Mouse (Mus musculus): ENCODE results near the gene Gm13290. TPM values are rescaled to one million over a fixed set of nuclear protein-coding genes. Genes with fewer than 3 reads are reported as not detected.
"Not testable (repeated sequence)": the region's sequence is repeated elsewhere in the genome, so short reads cannot be mapped to it uniquely, and the experiment has no call there.

Gm13290 gene
- polyA plus RNA-seq, 1 experiment from 2014 or later = 0.92 TPM

GRCm38 (mm10) chr4:88754818-88755340 lies 18.8 kb upstream of the Gm13290 start, which contains the start of gene Gm13271:
TSS of gene Gm13271 (plus strand) at chr4:88754868.
- H3K9me3 ChIP-seq (ENCODE audit: control insufficient read depth, low read length); H3K36me3 ChIP-seq (ENCODE audit: control insufficient read depth, insufficient read depth, low read length); H3K4me2 ChIP-seq (replicated peaks; ENCODE audit: low read depth, low read length); H3K27ac ChIP-seq (ENCODE audit: low read depth, low read length); H3K9ac ChIP-seq (ENCODE audit: low read depth, low read length); H3K27me3 ChIP-seq (ENCODE audit: control insufficient read depth, insufficient read depth, low read length); H3K4me1 ChIP-seq (ENCODE audit: control insufficient read depth, insufficient read depth, low read length); ATAC-seq (ENCODE audit: low FRiP score, low TSS enrichment); H3K4me3 ChIP-seq (ENCODE audit: low read length): not testable (repeated sequence)
- 82% methylated on average over 13 of the region's 15 CpGs for WGBS

- Histone ChIP-seq H3K9ac (ENCODE audit: low read depth, low read length) (peak overlapping the region; percentile 62), H3K4me3 (ENCODE audit: low read length) (peak overlapping the region; percentile 41), H3K27ac (ENCODE audit: low read depth, low read length) (peak overlapping the region; percentile 93), H3K4me2 (replicated peaks; ENCODE audit: low read depth, low read length) (peak overlapping the region; percentile 69)
- not testable (repeated sequence) for H3K4me1 ChIP-seq (ENCODE audit: control insufficient read depth, insufficient read depth, low read length); H3K36me3 ChIP-seq (ENCODE audit: control insufficient read depth, insufficient read depth, low read length); H3K9me3 ChIP-seq (ENCODE audit: control insufficient read depth, low read length); ATAC-seq (ENCODE audit: low FRiP score, low TSS enrichment); H3K27me3 ChIP-seq (ENCODE audit: control insufficient read depth, insufficient read depth, low read length)
- 10% methylated on average over 28 of the region's 31 CpGs for WGBS
These were observed 16.8 kb upstream of the Gm13290 start for GRCm38 (mm10) chr4:88756581-88757513.

GRCm38 (mm10) chr4:88757628-88758031 lies 16.0 kb upstream of the Gm13290 start:
- 1% methylated on average over 15 of the region's 21 CpGs for WGBS
- Histone ChIP-seq H3K27ac (ENCODE audit: low read depth, low read length) (peak overlapping the region; percentile 93), H3K4me2 (replicated peaks; ENCODE audit: low read depth, low read length) (peak overlapping the region; percentile 69), H3K9ac (ENCODE audit: low read depth, low read length) (peak overlapping the region; percentile 62), H3K4me3 (ENCODE audit: low read length) (peak overlapping the region; percentile 41)
- H3K36me3 ChIP-seq (ENCODE audit: control insufficient read depth, insufficient read depth, low read length); H3K9me3 ChIP-seq (ENCODE audit: control insufficient read depth, low read length); H3K4me1 ChIP-seq (ENCODE audit: control insufficient read depth, insufficient read depth, low read length); H3K27me3 ChIP-seq (ENCODE audit: control insufficient read depth, insufficient read depth, low read length): not testable (repeated sequence)
- ATAC-seq (ENCODE audit: low FRiP score, low TSS enrichment) = peak; percentile 100

GRCm38 (mm10) chr4:88758751-88759150 lies 14.9 kb upstream of the Gm13290 start:
- not testable (repeated sequence) for ATAC-seq (ENCODE audit: low FRiP score, low TSS enrichment); H3K4me2 ChIP-seq (replicated peaks; ENCODE audit: low read depth, low read length); H3K4me1 ChIP-seq (ENCODE audit: control insufficient read depth, insufficient read depth, low read length); H3K27me3 ChIP-seq (ENCODE audit: control insufficient read depth, insufficient read depth, low read length); H3K9me3 ChIP-seq (ENCODE audit: control insufficient read depth, low read length); H3K36me3 ChIP-seq (ENCODE audit: control insufficient read depth, insufficient read depth, low read length); H3K4me3 ChIP-seq (ENCODE audit: low read length); H3K27ac ChIP-seq (ENCODE audit: low read depth, low read length); H3K9ac ChIP-seq (ENCODE audit: low read depth, low read length)
- WGBS = 93% methylated on average over 8 of the region's 9 CpGs

GRCm38 (mm10) chr4:88759610-88760268 lies 13.9 kb upstream of the Gm13290 start, which contains the start of gene Gm13283:
TSS of gene Gm13283 (plus strand) at chr4:88760119.
- 19% methylated on average over 7 of the region's 14 CpGs for WGBS
- H3K4me1 ChIP-seq (ENCODE audit: control insufficient read depth, insufficient read depth, low read length); H3K27ac ChIP-seq (ENCODE audit: low read depth, low read length); H3K36me3 ChIP-seq (ENCODE audit: control insufficient read depth, insufficient read depth, low read length); H3K9me3 ChIP-seq (ENCODE audit: control insufficient read depth, low read length); H3K9ac ChIP-seq (ENCODE audit: low read depth, low read length); ATAC-seq (ENCODE audit: low FRiP score, low TSS enrichment); H3K27me3 ChIP-seq (ENCODE audit: control insufficient read depth, insufficient read depth, low read length): not testable (repeated sequence)
- H3K4me3 ChIP-seq (ENCODE audit: low read length) = peak within 1 kb of the TSS; percentile 17; the same call in 1 of the 2 replicates
- peak within 1 kb of the TSS; percentile 24; the same call in 1 of the 2 replicates for H3K4me2 ChIP-seq (replicated peaks; ENCODE audit: low read depth, low read length)

GRCm38 (mm10) chr4:88760431-88760830 lies 13.2 kb upstream of the Gm13290 start:
- not testable (repeated sequence) for H3K27ac ChIP-seq (ENCODE audit: low read depth, low read length); H3K36me3 ChIP-seq (ENCODE audit: control insufficient read depth, insufficient read depth, low read length); H3K4me1 ChIP-seq (ENCODE audit: control insufficient read depth, insufficient read depth, low read length); H3K9ac ChIP-seq (ENCODE audit: low read depth, low read length); ATAC-seq (ENCODE audit: low FRiP score, low TSS enrichment); H3K27me3 ChIP-seq (ENCODE audit: control insufficient read depth, insufficient read depth, low read length); H3K9me3 ChIP-seq (ENCODE audit: control insufficient read depth, low read length)
- 0% methylated on average over 23 of the region's 28 CpGs for WGBS
- H3K4me3 ChIP-seq (ENCODE audit: low read length) = peak overlapping the region; percentile 17; the same call in 1 of the 2 replicates
- peak overlapping the region; percentile 24; the same call in 1 of the 2 replicates for H3K4me2 ChIP-seq (replicated peaks; ENCODE audit: low read depth, low read length)

GRCm38 (mm10) chr4:88761776-88762175 lies 11.9 kb upstream of the Gm13290 start:
- not testable (repeated sequence) for H3K9ac ChIP-seq (ENCODE audit: low read depth, low read length); ATAC-seq (ENCODE audit: low FRiP score, low TSS enrichment); H3K36me3 ChIP-seq (ENCODE audit: control insufficient read depth, insufficient read depth, low read length); H3K4me1 ChIP-seq (ENCODE audit: control insufficient read depth, insufficient read depth, low read length); H3K9me3 ChIP-seq (ENCODE audit: control insufficient read depth, low read length); H3K27ac ChIP-seq (ENCODE audit: low read depth, low read length); H3K4me2 ChIP-seq (replicated peaks; ENCODE audit: low read depth, low read length); H3K4me3 ChIP-seq (ENCODE audit: low read length); H3K27me3 ChIP-seq (ENCODE audit: control insufficient read depth, insufficient read depth, low read length)
- 70% methylated on average over 6 of the region's 8 CpGs for WGBS

GRCm38 (mm10) chr4:88762341-88762740 lies 11.3 kb upstream of the Gm13290 start:
- not testable (repeated sequence) for H3K9me3 ChIP-seq (ENCODE audit: control insufficient read depth, low read length); H3K4me2 ChIP-seq (replicated peaks; ENCODE audit: low read depth, low read length)

More at GRCm38 (mm10) chr4:88762341-88762740, 11.3 kb upstream of the Gm13290 start:
- not testable (repeated sequence) for H3K36me3 ChIP-seq (ENCODE audit: control insufficient read depth, insufficient read depth, low read length); H3K27ac ChIP-seq (ENCODE audit: low read depth, low read length); H3K4me1 ChIP-seq (ENCODE audit: control insufficient read depth, insufficient read depth, low read length); H3K4me3 ChIP-seq (ENCODE audit: low read length); H3K9ac ChIP-seq (ENCODE audit: low read depth, low read length); ATAC-seq (ENCODE audit: low FRiP score, low TSS enrichment); H3K27me3 ChIP-seq (ENCODE audit: control insufficient read depth, insufficient read depth, low read length)
- WGBS = 60% methylated on average over 7 of the region's 9 CpGs
